Mouse (Mus musculus) liver, postnatal 0 days (tissue): Measurements from ENCODE around the gene Hdac1. TPM values are rescaled to one million over a fixed set of nuclear protein-coding genes. Genes with fewer than 3 reads are reported as not detected.

Experiments
- ATAC-seq: fragments of 200-750 bp; cut with Nextera tagmentation; 2 replicates; pipeline ENCODE4 v1.8.0; 2017; ENCODE audit warnings: mild to moderate bottlenecking, moderate library complexity
- DNase-seq: peaks from one replicate; pipeline ENCODE4 v3.0.0-alpha.2; 2016
- H3K27ac ChIP-seq: fragments of 300-500 bp; sonication (generic); 2 replicates; pipeline ENCODE4 v1.5.1; 2014; ENCODE audit warnings: antibody characterized with exemption, moderate library complexity, mild to moderate bottlenecking, low read depth
- H3K27me3 ChIP-seq: fragments of 300-500 bp; sonication (generic); 2 replicates; pipeline ENCODE4 v1.6.1; 2014; ENCODE audit warnings: low read length, control low read depth, mixed read lengths; ENCODE audit not compliant: insufficient read depth
- H3K36me3 ChIP-seq: fragments of 300-500 bp; sonication (generic); replicated peaks from 2 replicates; pipeline ENCODE4 v1.6.1; 2014; ENCODE audit warnings: mild to moderate bottlenecking, control low read depth, low read length, moderate library complexity, mixed read lengths; ENCODE audit not compliant: insufficient read depth
- H3K4me1 ChIP-seq: fragments of 300-500 bp; sonication (generic); 2 replicates; pipeline ENCODE4 v1.6.1; 2014; ENCODE audit warnings: antibody characterized with exemption, mild to moderate bottlenecking, control low read depth; ENCODE audit not compliant: insufficient read depth
- H3K4me2 ChIP-seq: fragments of 300-500 bp; sonication (generic); 2 replicates; pipeline ENCODE4 v1.6.1; 2014; ENCODE audit warnings: low read depth, mild to moderate bottlenecking, low read length, moderate library complexity, mixed read lengths
- H3K4me3 ChIP-seq: fragments of 300-500 bp; sonication (generic); 2 replicates; pipeline ENCODE4 v1.5.1; 2014; ENCODE audit warnings: low read depth, low read length
- H3K9ac ChIP-seq: fragments of 300-500 bp; sonication (generic); replicated peaks from 2 replicates; pipeline ENCODE4 v1.6.1; 2014; ENCODE audit warnings: mild to moderate bottlenecking, moderate library complexity
- H3K9me3 ChIP-seq: fragments of 300-500 bp; sonication (generic); 2 replicates; pipeline ENCODE4 v1.6.1; 2016; ENCODE audit warnings: mild to moderate bottlenecking, control low read depth, low read length, mixed read lengths
- CTCF ChIP-seq: sonication (generic); IDR thresholded peaks from 2 replicates; pipeline ENCODE4 v1.5.1; 2016; ENCODE audit warnings: antibody characterized with exemption, low read depth
- EP300 ChIP-seq: IDR thresholded peaks from 2 replicates; pipeline ENCODE4 v1.6.1; 2016; ENCODE audit warnings: antibody characterized with exemption, low read depth, mild to moderate bottlenecking
- WGBS: fragments of 180-500 bp; shearing (Covaris S2); extraction: QIAGEN DNeasy Blood & Tissue Kit; methylation state at CpG from one replicate; pipeline ENCODE4 v1.1.7; 2014; ENCODE audit not compliant: insufficient replicate concordance; 5-methylcytosine and 5-hydroxymethylcytosine counted together
- polyA plus RNA-seq: library from polyadenylated mRNA; unstranded; fragments of >200 nt; fragmentation: Nextera tagmentation; extraction: Ambion mirVana; gene quantifications from 2 replicates; pipeline ENCODE4 v1.2.1, GENCODE M21; 2015

The Hdac1 gene
- 54.9 and 59.0 TPM in 2 replicates for polyA plus RNA-seq

- Histone ChIP-seq H3K27me3 (no peaks in the 10 kb centered on the region), H3K4me3 (peak within 1 kb of the TSS; percentile 98), H3K4me2 (peak within 1 kb of the TSS; percentile 93), H3K36me3 (peaks cover 8% of the 10 kb centered on the region; the same call in 1 of the 2 replicates), H3K9ac (peak within 1 kb of the TSS; percentile 94), H3K4me1 (peaks cover 17% of the 10 kb centered on the region), H3K27ac (peak within 1 kb of the TSS; percentile 81), H3K9me3 (no peaks in the 10 kb centered on the region)
- ATAC-seq (peak; percentile 99), DNase-seq (peak; percentile 99)
- TF ChIP-seq EP300 = peak; percentile 34; the same call in 1 of the 2 replicates
- peak; percentile 17; the same call in 1 of the 2 replicates for TF ChIP-seq CTCF
- under 1% methylated on average over 34 of the region's 46 CpGs for WGBS
Observed at GRCm38 (mm10) chr4:129542592-129543141, at the start of gene Hdac1. Gene Hdac1, minus strand, starts transcription at chr4:129542713.

GRCm38 (mm10) chr4:129588865-129589264 is 46.4 kb upstream of the Hdac1 start:
- peak; percentile 43 for DNase-seq
- peak overlapping the region; percentile 57; the same call in 1 of the 2 replicates for H3K27ac ChIP-seq
- H3K9me3 ChIP-seq = no peaks in the 10 kb centered on the region
- peaks cover 29% of the 10 kb centered on the region for H3K36me3 ChIP-seq
- H3K4me2 ChIP-seq = peak overlapping the region; percentile 48; the same call in 1 of the 2 replicates
- H3K4me1 ChIP-seq = peaks cover 23% of the 10 kb centered on the region; the same call in 1 of the 2 replicates
- H3K9ac ChIP-seq = no peak overlapping the region
- H3K27me3 ChIP-seq = no peaks in the 10 kb centered on the region
- peak; percentile 91 for TF ChIP-seq EP300
- no peak for TF ChIP-seq CTCF
- no peak overlapping the region for H3K4me3 ChIP-seq
- WGBS = 51% methylated on average over 4 of the region's 4 CpGs
- ATAC-seq = peak; percentile 79

GRCm38 (mm10) chr4:129586943-129587342 is 44.4 kb upstream of the Hdac1 start:
- Histone ChIP-seq H3K27me3 (no peaks in the 10 kb centered on the region), H3K4me2 (no peak overlapping the region), H3K9me3 (no peaks in the 10 kb centered on the region), H3K4me3 (no peak overlapping the region), H3K4me1 (peaks cover 23% of the 10 kb centered on the region; the same call in 1 of the 2 replicates), H3K9ac (no peak overlapping the region), H3K36me3 (peaks cover 12% of the 10 kb centered on the region), H3K27ac (no peak overlapping the region)
- ATAC-seq (no peak), DNase-seq (no peak)
- no peak for TF ChIP-seq EP300
- TF ChIP-seq CTCF = no peak
- 67% methylated on average over 1 of the region's 1 CpGs for WGBS

GRCm38 (mm10) chr4:129585773-129586172 is 43.3 kb upstream of the Hdac1 start:
- H3K36me3 ChIP-seq = no peaks in the 10 kb centered on the region; the same call in 1 of the 2 replicates
- TF ChIP-seq CTCF (no peak), EP300 (no peak)
- ATAC-seq = no peak
- H3K4me3 ChIP-seq = peak overlapping the region; percentile 53
- WGBS = 68% methylated on average over 9 of the region's 9 CpGs
- H3K27me3 ChIP-seq = no peaks in the 10 kb centered on the region
- no peak for DNase-seq
- peaks cover 23% of the 10 kb centered on the region; the same call in 1 of the 2 replicates for H3K4me1 ChIP-seq
- peak overlapping the region; percentile 72 for H3K4me2 ChIP-seq
- no peaks in the 10 kb centered on the region for H3K9me3 ChIP-seq
- H3K27ac ChIP-seq = peak overlapping the region; percentile 41; the same call in 1 of the 2 replicates
- peak overlapping the region; percentile 63; the same call in 1 of the 2 replicates for H3K9ac ChIP-seq

- H3K9me3 ChIP-seq = no peaks in the 10 kb centered on the region
- H3K27me3 ChIP-seq = no peaks in the 10 kb centered on the region
- H3K4me3 ChIP-seq = peak overlapping the region; percentile 53
- peak overlapping the region; percentile 72 for H3K4me2 ChIP-seq
- H3K36me3 ChIP-seq = no peaks in the 10 kb centered on the region
- peak overlapping the region; percentile 63 for H3K9ac ChIP-seq
- WGBS = 2% methylated on average over 36 of the region's 36 CpGs
- ATAC-seq (peak; percentile 71), DNase-seq (peak; percentile 91)
- H3K4me1 ChIP-seq = peaks cover 23% of the 10 kb centered on the region
- TF ChIP-seq CTCF (peak; percentile 90), EP300 (no peak)
- H3K27ac ChIP-seq = peak overlapping the region; percentile 41
Observed at GRCm38 (mm10) chr4:129584884-129585608, 42.5 kb upstream of the Hdac1 start.

GRCm38 (mm10) chr4:129584370-129584769 is 41.9 kb upstream of the Hdac1 start:
- no peak for TF ChIP-seq EP300
- no peak for TF ChIP-seq CTCF
- H3K9ac ChIP-seq = peak overlapping the region; percentile 63
- H3K4me3 ChIP-seq = peak overlapping the region; percentile 53
- no peaks in the 10 kb centered on the region for H3K36me3 ChIP-seq
- peak overlapping the region; percentile 41 for H3K27ac ChIP-seq
- ATAC-seq (no peak), DNase-seq (peak; percentile 25)
- H3K27me3 ChIP-seq = no peaks in the 10 kb centered on the region
- 62% methylated on average over 1 of the region's 1 CpGs for whole genome bisulfite sequencing
- no peaks in the 10 kb centered on the region for H3K9me3 ChIP-seq
- peaks cover 23% of the 10 kb centered on the region for H3K4me1 ChIP-seq
- H3K4me2 ChIP-seq = peak overlapping the region; percentile 72
